Mouse (Mus musculus): ENCODE measurements around the gene Pstk.
"Not testable (repeated sequence)": the region's sequence is repeated elsewhere in the genome, so short reads cannot be mapped to it uniquely, and the experiment has no call there.

The Pstk gene

GRCm38 (mm10) chr7:131370648-131371469, at the start of gene Pstk:
Gene Pstk, plus strand, starts transcription at chr7:131371141.
- peak; percentile 21 for DNase-seq (ENCODE audit: extremely low read depth, low read depth, low spot score)

DNA sequence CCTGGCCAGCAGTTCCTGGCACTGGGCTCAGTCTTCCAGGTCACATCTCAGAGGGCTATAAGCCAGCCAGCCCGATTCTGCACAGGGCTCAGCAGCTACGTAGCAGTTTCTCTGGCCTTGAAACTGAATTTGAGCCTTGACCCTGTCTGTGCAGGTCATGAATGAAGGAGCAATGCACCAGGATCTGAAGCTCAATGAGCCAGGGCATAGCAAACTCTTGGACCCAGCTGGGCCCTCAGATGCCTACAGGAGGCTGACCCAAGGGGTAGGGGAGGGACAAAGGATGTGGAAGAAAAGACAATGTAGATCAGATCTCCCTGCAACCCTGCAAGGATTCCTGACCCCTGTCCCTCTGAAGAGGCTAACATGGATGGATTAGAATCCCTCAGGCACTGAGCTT, 48.7 kb upstream of the Pstk start, which contains the start of gene Cuzd1:
TSS of gene Cuzd1 (minus strand) at position 101 of the 400 bp plus-strand sequence.
- no peak for DNase-seq (ENCODE audit: extremely low read depth, low read depth, low spot score)

DNA sequence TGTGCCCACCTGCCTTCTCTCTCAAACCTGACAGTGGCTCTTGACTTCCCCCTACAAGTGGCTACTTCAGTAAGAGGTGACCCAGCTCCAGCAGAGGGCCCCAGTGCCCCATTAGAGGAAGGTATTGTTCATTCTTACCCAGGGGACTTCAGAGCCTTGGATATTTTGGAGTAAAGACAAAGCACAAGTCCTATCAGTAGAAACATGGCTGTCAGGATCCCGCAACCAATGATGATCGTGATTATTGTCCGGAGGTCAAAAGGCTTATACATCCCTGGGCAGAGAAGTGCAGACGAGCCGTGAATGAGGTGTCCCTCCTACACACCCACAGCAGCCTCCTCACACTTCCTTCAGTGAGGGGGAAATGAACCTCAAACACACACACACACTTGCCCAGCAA, 43.9 kb upstream of the Pstk start:
- no peak for DNase-seq (ENCODE audit: extremely low read depth, low read depth, low spot score)

DNA sequence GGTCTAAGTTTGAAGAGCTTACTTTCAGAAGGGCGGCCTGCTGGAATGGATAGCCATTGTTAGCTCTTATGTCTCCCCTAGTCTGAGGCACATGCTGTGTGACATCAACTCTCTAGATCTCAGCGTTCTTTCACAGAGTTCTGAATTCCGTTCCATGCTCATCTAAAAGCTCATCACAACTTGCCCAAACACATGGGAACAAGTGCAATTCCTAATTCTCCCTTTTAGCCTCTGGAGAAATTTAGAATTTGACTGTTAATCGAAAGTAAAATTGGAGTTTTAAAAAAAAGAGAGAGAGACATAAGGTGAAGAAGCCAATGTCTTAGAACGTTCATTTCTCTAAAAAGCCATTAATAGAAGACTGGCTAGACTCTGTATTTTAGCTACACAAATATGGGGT, 41.5 kb upstream of the Pstk start, which contains the start of gene Fam24b:
TSS of gene Fam24b (minus strand) at position 101 of the 400 bp plus-strand sequence.
- no peak for DNase-seq (ENCODE audit: extremely low read depth, low read depth, low spot score)

DNA sequence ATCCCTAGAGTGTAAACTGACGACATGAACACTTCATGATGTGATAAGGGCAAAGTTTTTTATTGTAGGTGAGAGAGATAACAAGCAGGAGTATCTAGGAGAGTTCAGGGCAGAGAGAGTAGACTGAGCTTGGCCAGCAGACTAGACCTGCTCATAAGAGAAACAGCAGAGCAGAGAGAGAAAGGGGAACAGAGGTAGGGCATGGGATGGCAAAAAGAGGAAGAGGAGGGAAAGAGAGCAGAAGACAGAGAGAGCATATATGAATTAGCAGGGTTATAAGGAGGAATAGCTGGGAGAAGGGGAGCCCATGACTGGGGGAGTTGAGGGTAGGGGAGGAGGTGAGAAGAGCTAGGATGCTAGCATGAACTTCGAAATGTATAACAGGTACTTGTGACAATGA, 39.3 kb upstream of the Pstk start:
- DNase-seq (ENCODE audit: extremely low read depth, low read depth, low spot score) = no peak

GRCm38 (mm10) chr7:131333564-131333963, 37.4 kb upstream of the Pstk start, which contains the start of gene Fam24a:
Gene Fam24a, plus strand, starts transcription at chr7:131333864.
- DNase-seq (ENCODE audit: extremely low read depth, low read depth, low spot score) = no peak

DNA sequence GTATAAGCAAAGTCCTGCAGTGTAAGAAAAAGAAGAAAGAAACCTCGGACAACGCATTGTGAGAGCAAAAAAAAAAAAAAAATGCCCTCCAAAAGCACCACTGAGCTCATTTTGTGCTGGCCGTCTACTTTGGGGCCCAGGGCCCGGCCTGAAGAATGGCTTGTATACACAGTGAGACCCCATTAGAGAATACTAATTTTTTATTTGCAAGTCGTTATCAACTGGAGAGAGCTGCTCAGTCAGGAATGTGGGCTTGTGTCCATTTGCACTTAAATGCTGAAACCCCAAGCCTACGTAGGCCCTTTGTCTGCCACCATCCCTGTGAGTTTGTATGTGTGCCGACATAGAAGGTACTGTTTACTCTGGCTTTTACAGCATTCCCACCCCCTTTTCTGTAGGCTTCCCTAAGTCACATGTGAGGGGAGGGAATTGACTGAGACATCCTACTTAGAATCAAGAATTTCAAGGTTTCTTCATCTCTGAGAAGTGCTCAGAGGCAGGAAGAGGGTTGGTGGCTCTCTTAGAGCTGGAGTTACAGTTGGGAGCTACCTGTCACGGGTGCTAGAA, 33.4 kb upstream of the Pstk start:
- DNase-seq (ENCODE audit: extremely low read depth, low read depth, low spot score) = no peak

DNA sequence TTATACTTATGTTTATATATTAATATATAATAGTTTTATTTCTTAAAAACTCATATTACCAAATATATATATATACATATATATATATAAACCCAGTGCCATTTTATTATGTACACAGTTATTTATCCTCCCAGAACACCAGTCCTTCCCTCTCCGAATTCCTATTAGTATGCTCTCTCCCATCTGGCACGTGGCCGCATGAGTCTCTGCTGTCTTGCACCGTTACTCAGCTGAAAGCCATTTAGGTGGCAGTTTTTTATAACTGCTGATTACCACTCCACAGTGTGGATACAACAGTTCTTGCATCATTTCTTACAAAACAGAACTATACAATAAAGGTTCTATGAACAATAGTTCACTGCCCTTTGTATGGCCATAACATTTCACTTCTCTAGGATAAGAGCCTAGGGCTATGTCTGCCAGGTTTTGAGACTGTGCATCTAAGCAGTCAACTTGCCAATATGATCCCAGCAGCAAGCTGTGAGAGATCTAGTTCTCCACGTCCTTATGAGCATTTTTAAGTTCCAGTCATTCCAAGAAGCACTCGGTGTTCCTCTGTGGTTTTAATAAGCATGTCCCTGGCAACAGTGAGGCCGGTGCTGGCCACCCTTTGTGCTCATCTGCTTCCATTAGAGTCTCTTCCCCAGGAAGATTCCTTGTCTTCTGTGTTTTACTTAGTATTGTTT, 24.9 kb upstream of the Pstk start:
- no peak for DNase-seq (ENCODE audit: extremely low read depth, low read depth, low spot score)

GRCm38 (mm10) chr7:131356105-131356504, 14.8 kb upstream of the Pstk start:
- no peak for DNase-seq (ENCODE audit: extremely low read depth, low read depth, low spot score)

DNA sequence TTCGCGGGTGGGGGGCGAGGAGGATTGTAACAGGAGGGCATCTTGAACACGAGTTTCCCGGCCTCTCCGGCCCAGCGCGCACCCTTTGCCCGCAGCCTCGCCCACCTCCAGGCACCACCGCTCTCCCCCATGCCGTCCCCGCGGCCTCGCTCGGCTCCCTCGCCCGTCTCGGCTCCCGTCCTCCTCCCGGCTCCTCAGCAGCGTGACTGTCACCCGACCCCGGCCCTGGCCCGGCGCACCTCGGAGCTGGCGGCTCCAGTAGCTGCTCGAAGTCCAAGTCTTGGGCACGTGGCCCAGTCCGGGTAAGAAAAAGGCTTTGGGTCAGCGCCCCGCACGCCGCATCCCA, 8.7 kb upstream of the Pstk start:
- DNase-seq (ENCODE audit: extremely low read depth, low read depth, low spot score) = no peak

DNA sequence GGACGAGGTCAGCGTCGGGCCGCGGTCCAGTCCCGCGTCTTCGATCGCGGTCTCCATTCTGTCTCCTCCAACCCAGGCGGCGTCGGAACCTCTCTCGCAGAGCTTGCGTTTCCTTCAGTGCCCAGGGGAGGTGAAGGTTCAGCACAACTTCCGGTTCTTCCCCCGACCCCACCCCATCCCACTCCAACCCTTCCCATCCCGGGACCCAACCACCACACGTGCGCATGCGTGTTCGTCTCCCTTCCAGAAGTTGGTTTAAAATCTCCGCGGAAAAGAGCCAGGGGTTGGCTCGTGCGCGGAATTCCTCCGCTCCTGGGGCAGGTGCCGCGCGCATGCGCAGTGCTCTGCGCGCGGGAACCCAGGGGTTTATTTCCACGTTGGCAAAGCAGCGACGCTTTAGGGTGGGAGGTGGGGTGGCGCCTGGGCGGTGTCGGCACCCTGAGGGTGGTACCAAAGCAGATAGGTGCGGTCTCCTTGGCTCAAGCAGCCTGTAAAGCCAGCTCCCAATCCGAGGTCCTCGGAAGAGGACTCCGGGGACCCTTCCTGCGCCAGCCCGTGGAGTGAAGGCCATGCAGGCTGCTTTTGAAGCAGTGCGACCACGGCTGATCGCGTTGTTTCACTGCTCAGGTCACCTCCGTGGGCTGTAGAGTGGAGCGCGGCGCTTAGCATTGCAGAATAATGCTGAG, 8.2 kb upstream of the Pstk start, which contains the start of gene 2310057M21Rik:
TSS of gene 2310057M21Rik (minus strand) at position 145 of the 686 bp plus-strand sequence.
- DNase-seq (ENCODE audit: extremely low read depth, low read depth, low spot score) = peak; percentile 68

- DNase-seq (ENCODE audit: extremely low read depth, low read depth, low spot score) = no peak
Observed at GRCm38 (mm10) chr7:131364131-131364530, 6.8 kb upstream of the Pstk start.

GRCm38 (mm10) chr7:131371470-131371860, 524 bp downstream of the Pstk start:
- DNase-seq (ENCODE audit: extremely low read depth, low read depth, low spot score) = no peak

DNA sequence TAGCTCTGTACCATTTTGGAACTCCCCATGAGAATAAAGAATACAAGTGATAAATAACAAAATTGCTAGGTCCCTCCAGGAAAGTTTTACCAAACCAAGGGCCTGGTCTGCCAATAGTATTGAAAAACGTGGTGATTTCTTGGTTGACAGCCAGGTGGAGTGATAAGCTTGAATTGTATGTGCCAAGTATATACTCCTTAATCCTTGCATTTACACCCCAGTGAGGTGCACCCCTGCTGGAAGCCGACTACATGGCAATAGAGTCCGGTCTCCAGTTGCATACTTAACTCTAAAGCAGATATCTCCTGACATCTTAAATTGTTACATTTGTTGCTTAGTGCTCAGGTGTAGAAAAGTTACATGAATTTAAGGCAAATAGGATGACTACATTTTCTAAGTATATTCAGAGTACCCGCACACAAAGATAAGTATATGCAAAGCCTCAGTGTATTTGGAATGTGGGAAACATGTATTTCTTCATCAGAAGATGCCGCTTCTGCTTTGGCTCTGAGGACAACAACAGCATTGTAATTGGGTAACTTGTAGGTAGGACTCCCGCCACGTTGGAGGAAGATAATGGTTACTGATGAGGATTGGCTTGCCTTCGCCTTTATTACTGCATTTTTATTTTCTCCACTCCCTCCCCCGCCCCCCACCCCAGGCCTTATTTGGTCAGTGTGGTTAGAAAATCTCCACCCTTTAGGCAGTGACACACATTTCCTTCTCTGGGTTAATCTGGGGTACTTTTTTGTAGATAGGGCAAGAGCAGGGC, 1.1 kb downstream of the Pstk start:
- DNase-seq (ENCODE audit: extremely low read depth, low read depth, low spot score) = no peak

- not testable (repeated sequence) for DNase-seq (ENCODE audit: extremely low read depth, low read depth, low spot score)
Observed at GRCm38 (mm10) chr7:131391761-131392160, 20.8 kb downstream of the Pstk start.

- no peak for DNase-seq (ENCODE audit: extremely low read depth, low read depth, low spot score)
Observed at GRCm38 (mm10) chr7:131409321-131409987, 38.5 kb downstream of the Pstk start.

DNA sequence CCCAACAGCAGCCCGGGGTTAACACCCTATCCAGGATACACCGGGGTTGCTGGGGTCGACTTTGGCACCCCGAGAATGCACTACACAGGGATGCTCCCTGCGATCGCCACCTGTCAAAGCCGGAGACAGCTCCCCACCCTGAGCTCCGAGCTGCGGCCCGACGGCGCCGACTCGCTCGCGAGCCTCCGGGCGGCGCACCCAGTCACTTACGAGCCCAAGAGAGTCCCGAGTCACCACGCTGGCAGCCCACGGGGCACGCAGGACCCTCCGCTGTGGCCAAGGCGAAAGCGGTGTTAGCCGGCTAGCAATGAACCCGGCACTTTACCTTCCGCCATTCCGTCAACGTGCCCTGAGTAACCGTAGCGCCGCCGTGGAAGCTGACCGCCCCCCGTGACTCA, 39.0 kb downstream of the Pstk start:
- no peak for DNase-seq (ENCODE audit: extremely low read depth, low read depth, low spot score)

- peak; percentile 66 for DNase-seq (ENCODE audit: extremely low read depth, low read depth, low spot score)
Observed at GRCm38 (mm10) chr7:131410416-131411058, 39.6 kb downstream of the Pstk start, which contains the start of the genes Ikzf5 and Acadsb. Gene Ikzf5, minus strand, starts transcription at chr7:131410521. Gene Acadsb, plus strand, starts transcription at chr7:131410601.

GRCm38 (mm10) chr7:131411221-131411940, 40.4 kb downstream of the Pstk start:
- DNase-seq (ENCODE audit: extremely low read depth, low read depth, low spot score) = no peak

Measured in fat pad, adult 2 months (tissue).